Mouse (Mus musculus): ENCODE measurements at regions not wholly inside any gene's neighbourhood (a gene's known extent, or its start where the extent isn't known, plus 50 kb on each side); places are given as distances from the start of the nearest gene placed in this dataset.

GRCm38 (mm10) chr19:16075512-16076086 is 57.0 kb upstream of the Gnaq start:
- DNase-seq = no peak

- no peak for DNase-seq
These were observed 57.6 kb upstream of the Gnaq start for GRCm38 (mm10) chr19:16075026-16075425.

GRCm38 (mm10) chr19:16067314-16067713 is 65.3 kb upstream of the Gnaq start:
- DNase-seq = no peak

- no peak for DNase-seq
These were observed 67.7 kb upstream of the Gnaq start for GRCm38 (mm10) chr19:16064911-16065310.

GRCm38 (mm10) chr19:16063916-16064580 is 68.6 kb upstream of the Gnaq start:
- peak; percentile 88 for DNase-seq

GRCm38 (mm10) chr19:16063533-16063915 is 69.1 kb upstream of the Gnaq start:
- DNase-seq = no peak

GRCm38 (mm10) chr19:16061821-16062220 is 70.8 kb upstream of the Gnaq start:
- DNase-seq = no peak

- DNase-seq = no peak
These were observed 73.6 kb upstream of the Gnaq start for GRCm38 (mm10) chr19:16059026-16059425.

- DNase-seq = no peak
These were observed 65.6 kb upstream of the Cep78 start for GRCm38 (mm10) chr19:16050220-16051055.

GRCm38 (mm10) chr19:16049646-16050045 is 64.9 kb upstream of the Cep78 start:
- DNase-seq = no peak

GRCm38 (mm10) chr19:16046977-16047376 is 62.2 kb upstream of the Cep78 start:
- DNase-seq = peak; percentile 28

GRCm38 (mm10) chr19:16045261-16045660 is 60.5 kb upstream of the Cep78 start:
- DNase-seq = no peak

- no peak for DNase-seq
These were observed 59.4 kb upstream of the Cep78 start for GRCm38 (mm10) chr19:16044169-16044568.

- no peak for DNase-seq
These were observed 58.2 kb upstream of the Cep78 start for GRCm38 (mm10) chr19:16043007-16043406.

- no peak for DNase-seq
These were observed 57.1 kb upstream of the Cep78 start for GRCm38 (mm10) chr19:16041891-16042290.

GRCm38 (mm10) chr19:16037806-16038205 is 53.0 kb upstream of the Cep78 start:
- DNase-seq = peak; percentile 16
